Mouse (Mus musculus) heart, postnatal 0 days (tissue): ENCODE measurements around the gene Krt26.

Experiments
- CTCF ChIP-seq: IDR thresholded peaks from 2 replicates; pipeline ENCODE4 v1.5.1; 2016; ENCODE audit warnings: antibody characterized with exemption, control low read depth, low read depth
- EP300 ChIP-seq: IDR thresholded peaks from 2 replicates; pipeline ENCODE4 v1.6.1; 2016; ENCODE audit warnings: antibody characterized with exemption, low read depth

DNA sequence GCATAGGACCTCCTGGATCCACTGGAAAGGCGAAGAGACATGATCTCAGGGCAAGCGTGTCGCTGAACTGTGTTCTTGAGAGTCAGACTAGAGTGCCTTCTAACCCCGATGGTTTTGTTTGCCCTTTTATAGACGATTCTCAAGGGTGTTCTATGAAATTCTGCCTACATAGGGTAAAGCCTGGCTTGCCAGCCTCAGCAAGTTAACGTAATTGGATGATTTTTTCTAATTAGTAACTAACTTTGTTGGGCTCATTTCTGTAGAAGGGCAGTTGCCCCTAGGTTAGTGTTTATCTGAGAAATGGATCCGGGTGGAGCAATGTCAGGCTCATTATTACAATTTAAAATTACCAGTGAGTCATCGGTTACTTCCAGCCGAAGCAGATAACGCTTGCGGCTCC, 14.9 kb downstream of the Krt26 start, which contains the start of gene Krt25:
- TF ChIP-seq CTCF: no peak
- TF ChIP-seq EP300: no peak
